Mouse (Mus musculus): Measurements from ENCODE around the gene Gucd1. TPM values are rescaled to one million over a fixed set of nuclear protein-coding genes. Genes with fewer than 3 reads are reported as not detected.

The Gucd1 gene
- total and polyA plus RNA-seq, 2 experiments = 115 to 166 TPM

DNA sequence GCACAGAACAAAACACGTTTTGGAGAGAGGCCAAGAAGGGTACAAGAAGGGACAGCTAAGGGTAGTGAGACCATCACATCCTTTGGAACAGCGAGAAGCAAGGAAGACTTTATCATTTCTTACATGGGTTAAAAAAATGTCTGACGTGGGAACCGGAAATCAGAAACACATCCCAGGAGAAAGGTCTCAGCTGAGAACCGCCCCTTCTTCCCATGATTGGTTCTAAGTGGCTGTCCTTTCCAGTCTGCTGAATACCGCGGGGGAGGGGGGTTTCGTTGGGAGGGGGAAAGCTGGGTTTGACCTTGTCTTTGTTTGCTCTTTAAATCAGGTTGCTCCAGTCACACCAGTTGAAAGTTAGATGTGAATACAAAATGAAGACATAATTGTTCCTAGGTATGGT is 72.7 kb downstream of the Gucd1 start:
- Histone ChIP-seq H3K79me2 (ENCODE audit: control insufficient read depth, insufficient read depth, low read length) (no peaks in the 10 kb centered on the region), H3K4me3 (ENCODE audit: insufficient read depth, low read depth, low read length) (no peak overlapping the region), H3K36me3 (ENCODE audit: control insufficient read depth, insufficient read depth, low read length) (peaks cover 32% of the 10 kb centered on the region; the same call in 1 of the 2 replicates), H3K27me3 (ENCODE audit: control insufficient read depth, insufficient read depth, low read length) (no peaks in the 10 kb centered on the region), H3K9ac (ENCODE audit: low read depth, low read length) (no peak overlapping the region), H3K27ac (replicated peaks; ENCODE audit: insufficient read depth, low read depth, low read length) (no peak overlapping the region), H3K4me1 (ENCODE audit: control insufficient read depth, insufficient read depth, low read length) (peaks cover 8% of the 10 kb centered on the region; the same call in 1 of the 2 replicates)
- 67% methylated on average over 8 of the region's 8 CpGs for WGBS
- DNase-seq (ENCODE audit: extremely low read depth, low read depth, low spot score) = no peak
- TF ChIP-seq POLR2A (IDR thresholded peaks at IDR 0.05; ENCODE audit: extremely low read depth, insufficient read depth, low read length) (no peak), CTCF (IDR thresholded peaks at IDR 0.05; ENCODE audit: low read depth, low read length) (no peak)

DNA sequence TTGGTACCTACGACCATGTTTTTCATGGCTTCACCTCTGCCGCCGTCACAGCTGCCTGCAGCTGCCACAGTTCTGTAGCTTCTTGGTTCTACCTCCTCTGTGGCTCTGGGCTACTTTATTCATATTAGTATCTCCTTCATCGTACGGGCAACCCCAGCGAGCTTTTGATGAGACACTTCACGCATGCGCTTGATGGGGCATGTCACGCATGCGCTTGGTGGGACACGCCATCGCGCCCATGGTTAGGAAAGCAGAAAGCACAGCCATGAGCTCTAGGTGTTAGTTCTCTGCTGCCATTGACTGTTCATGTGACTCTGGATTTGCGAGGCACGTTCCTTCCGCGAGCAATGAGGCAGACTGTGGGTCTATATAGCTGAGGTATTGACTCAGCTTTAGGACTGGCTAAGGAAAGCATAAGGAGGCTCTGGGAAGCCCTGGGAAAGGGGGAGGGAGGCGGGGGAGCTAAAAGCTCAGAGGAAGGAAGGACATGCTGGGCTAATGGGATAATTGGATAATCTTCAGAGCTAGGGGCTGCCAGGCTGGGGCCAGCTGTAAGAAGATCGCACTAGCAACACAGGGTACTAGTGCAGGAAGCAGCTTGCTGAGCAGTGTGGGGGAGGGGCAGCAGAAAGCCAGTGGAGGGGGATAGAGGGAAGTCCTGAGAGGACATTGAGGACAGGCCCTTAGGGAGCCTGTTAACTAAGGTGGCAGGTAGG is 73.5 kb downstream of the Gucd1 start:
- H3K9ac ChIP-seq (ENCODE audit: low read depth, low read length) = no peak overlapping the region
- no peak overlapping the region for H3K27ac ChIP-seq (replicated peaks; ENCODE audit: insufficient read depth, low read depth, low read length)
- H3K79me2 ChIP-seq (ENCODE audit: control insufficient read depth, insufficient read depth, low read length) = no peaks in the 10 kb centered on the region
- H3K4me3 ChIP-seq (ENCODE audit: insufficient read depth, low read depth, low read length) = no peak overlapping the region
- H3K27me3 ChIP-seq (ENCODE audit: control insufficient read depth, insufficient read depth, low read length) = no peaks in the 10 kb centered on the region
- peaks cover 8% of the 10 kb centered on the region; the same call in 1 of the 2 replicates for H3K4me1 ChIP-seq (ENCODE audit: control insufficient read depth, insufficient read depth, low read length)
- peaks cover 38% of the 10 kb centered on the region for H3K36me3 ChIP-seq (ENCODE audit: control insufficient read depth, insufficient read depth, low read length)
- no peak for DNase-seq (ENCODE audit: extremely low read depth, low read depth, low spot score)
- no peak for TF ChIP-seq POLR2A (IDR thresholded peaks at IDR 0.05; ENCODE audit: extremely low read depth, insufficient read depth, low read length)
- TF ChIP-seq CTCF (IDR thresholded peaks at IDR 0.05; ENCODE audit: low read depth, low read length) = no peak
- WGBS = 91% methylated on average over 19 of the region's 19 CpGs

DNA sequence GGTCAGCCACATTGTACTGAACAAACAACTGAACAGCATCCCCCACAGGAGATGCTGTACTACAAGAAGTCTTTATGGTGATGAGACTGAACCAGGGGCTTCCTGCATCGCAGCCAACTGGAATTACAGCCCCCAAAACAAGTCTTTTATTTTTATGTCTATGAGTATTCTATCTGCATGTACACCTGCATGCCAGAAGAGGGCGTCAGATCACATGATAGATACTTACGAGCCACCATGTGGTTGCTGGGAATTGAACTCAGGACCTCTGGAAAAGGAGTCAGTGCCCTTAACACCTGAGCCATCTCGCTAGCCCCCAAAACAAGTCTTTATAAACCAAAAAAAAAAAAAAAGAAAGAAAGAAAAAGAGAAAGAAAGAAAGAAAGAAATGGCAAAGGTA is 74.8 kb downstream of the Gucd1 start:
- 88% methylated on average over 4 of the region's 4 CpGs for WGBS

DNA sequence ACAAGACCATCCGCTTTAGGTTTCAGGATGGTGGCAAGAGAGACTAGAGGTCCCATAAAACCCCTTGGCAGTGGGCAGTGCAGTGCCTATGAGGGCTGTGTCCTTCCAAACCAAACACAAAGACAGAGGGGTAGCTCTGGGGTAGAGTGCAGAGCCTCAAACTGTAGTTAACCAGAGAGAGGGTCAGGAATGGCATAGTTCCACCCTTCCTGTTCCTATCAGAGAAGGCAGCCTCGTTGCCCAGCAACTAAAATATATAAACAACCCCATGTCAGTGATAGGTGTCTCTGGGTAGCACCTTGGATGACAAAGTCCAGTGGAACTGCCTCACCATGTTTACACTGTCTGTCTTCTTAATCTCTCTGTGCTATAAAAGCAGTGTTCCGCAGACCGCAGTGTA is 76.0 kb downstream of the Gucd1 start:
- no peak for DNase-seq (ENCODE audit: extremely low read depth, low read depth, low spot score)
- WGBS = 88% methylated on average over 4 of the region's 4 CpGs
- TF ChIP-seq CTCF (IDR thresholded peaks at IDR 0.05; ENCODE audit: low read depth, low read length) (no peak), POLR2A (IDR thresholded peaks at IDR 0.05; ENCODE audit: extremely low read depth, insufficient read depth, low read length) (no peak)

More for the DNA sequence above, 74.8 kb downstream of the Gucd1 start:
- DNase-seq (ENCODE audit: extremely low read depth, low read depth, low spot score) = no peak
- Histone ChIP-seq H3K4me3 (ENCODE audit: insufficient read depth, low read depth, low read length) (no peak overlapping the region), H3K79me2 (ENCODE audit: control insufficient read depth, insufficient read depth, low read length) (no peaks in the 10 kb centered on the region), H3K9ac (ENCODE audit: low read depth, low read length) (no peak overlapping the region), H3K27ac (replicated peaks; ENCODE audit: insufficient read depth, low read depth, low read length) (no peak overlapping the region), H3K27me3 (ENCODE audit: control insufficient read depth, insufficient read depth, low read length) (no peaks in the 10 kb centered on the region), H3K4me1 (ENCODE audit: control insufficient read depth, insufficient read depth, low read length) (peaks cover under 1% of the 10 kb centered on the region; the same call in 1 of the 2 replicates), H3K36me3 (ENCODE audit: control insufficient read depth, insufficient read depth, low read length) (peaks cover 44% of the 10 kb centered on the region)
- TF ChIP-seq POLR2A (IDR thresholded peaks at IDR 0.05; ENCODE audit: extremely low read depth, insufficient read depth, low read length) (no peak), CTCF (IDR thresholded peaks at IDR 0.05; ENCODE audit: low read depth, low read length) (no peak)

DNA sequence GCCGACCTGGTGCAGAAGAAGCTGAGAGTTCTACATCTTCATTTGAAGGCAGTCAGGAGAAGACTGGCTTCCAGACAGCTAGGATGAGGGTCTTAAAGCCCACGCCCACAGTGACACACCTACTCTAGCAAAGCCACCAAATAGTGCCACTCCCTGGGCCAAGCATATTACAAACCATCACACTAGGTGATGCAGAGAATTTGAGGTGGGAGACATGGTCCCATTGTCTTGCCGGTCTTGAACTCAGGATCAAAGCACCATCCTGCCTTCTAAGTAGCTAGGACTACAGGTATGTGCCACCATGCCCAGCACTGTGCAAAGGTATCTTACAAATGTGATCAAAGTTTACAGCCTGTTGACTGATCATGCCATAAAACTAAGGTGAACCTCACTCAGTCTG is 77.0 kb downstream of the Gucd1 start:
- H3K36me3 ChIP-seq (ENCODE audit: control insufficient read depth, insufficient read depth, low read length) = peaks cover 52% of the 10 kb centered on the region
- DNase-seq (ENCODE audit: extremely low read depth, low read depth, low spot score) = no peak
- H3K79me2 ChIP-seq (ENCODE audit: control insufficient read depth, insufficient read depth, low read length) = no peaks in the 10 kb centered on the region
- H3K9ac ChIP-seq (ENCODE audit: low read depth, low read length) = no peak overlapping the region
- no peak overlapping the region for H3K4me3 ChIP-seq (ENCODE audit: insufficient read depth, low read depth, low read length)
- H3K27me3 ChIP-seq (ENCODE audit: control insufficient read depth, insufficient read depth, low read length) = no peaks in the 10 kb centered on the region
- 98% methylated on average over 3 of the region's 3 CpGs for WGBS
- no peak overlapping the region for H3K27ac ChIP-seq (replicated peaks; ENCODE audit: insufficient read depth, low read depth, low read length)
- TF ChIP-seq CTCF (IDR thresholded peaks at IDR 0.05; ENCODE audit: low read depth, low read length) = no peak
- no peak for TF ChIP-seq POLR2A (IDR thresholded peaks at IDR 0.05; ENCODE audit: extremely low read depth, insufficient read depth, low read length)
- H3K4me1 ChIP-seq (ENCODE audit: control insufficient read depth, insufficient read depth, low read length) = no peaks in the 10 kb centered on the region

More for the DNA sequence above, 76.0 kb downstream of the Gucd1 start:
- no peaks in the 10 kb centered on the region for H3K27me3 ChIP-seq (ENCODE audit: control insufficient read depth, insufficient read depth, low read length)
- H3K4me1 ChIP-seq (ENCODE audit: control insufficient read depth, insufficient read depth, low read length) = no peaks in the 10 kb centered on the region
- peaks cover 51% of the 10 kb centered on the region for H3K36me3 ChIP-seq (ENCODE audit: control insufficient read depth, insufficient read depth, low read length)
- H3K9ac ChIP-seq (ENCODE audit: low read depth, low read length) = no peak overlapping the region
- no peak overlapping the region for H3K4me3 ChIP-seq (ENCODE audit: insufficient read depth, low read depth, low read length)
- H3K79me2 ChIP-seq (ENCODE audit: control insufficient read depth, insufficient read depth, low read length) = no peaks in the 10 kb centered on the region
- no peak overlapping the region for H3K27ac ChIP-seq (replicated peaks; ENCODE audit: insufficient read depth, low read depth, low read length)

DNA sequence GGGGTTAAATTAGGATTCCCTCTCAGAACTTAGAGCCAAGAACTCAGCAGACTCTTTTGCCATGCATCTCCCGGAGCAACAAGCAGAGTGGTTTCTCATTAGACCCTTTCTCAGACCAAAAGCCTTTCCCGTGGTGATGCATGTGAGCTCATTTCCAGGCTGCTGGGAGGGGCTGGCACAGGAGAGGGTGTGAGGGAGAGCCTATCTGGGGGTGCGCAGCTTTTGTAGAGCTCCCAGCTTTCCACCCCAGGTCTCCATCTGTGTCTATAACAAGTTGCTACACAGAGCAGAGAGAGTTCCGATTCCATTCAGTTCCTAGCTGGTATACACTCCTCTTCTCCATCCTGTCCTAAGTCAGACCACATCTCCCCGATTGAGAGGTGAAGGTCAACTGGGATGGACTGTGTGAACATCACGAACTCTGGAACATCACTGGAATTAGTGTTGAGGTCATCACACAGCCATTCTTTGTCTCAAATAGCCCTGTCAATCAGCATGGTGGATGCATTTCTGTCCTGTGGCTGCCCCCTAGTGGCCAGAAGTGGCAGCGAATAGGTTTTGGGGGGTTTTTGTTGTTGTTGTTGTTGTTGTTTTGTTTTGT is 78.5 kb downstream of the Gucd1 start:
- H3K4me1 ChIP-seq (ENCODE audit: control insufficient read depth, insufficient read depth, low read length) = no peaks in the 10 kb centered on the region
- 48% methylated on average over 7 of the region's 7 CpGs for WGBS
- peaks cover 51% of the 10 kb centered on the region for H3K36me3 ChIP-seq (ENCODE audit: control insufficient read depth, insufficient read depth, low read length)
- H3K79me2 ChIP-seq (ENCODE audit: control insufficient read depth, insufficient read depth, low read length) = no peaks in the 10 kb centered on the region
- TF ChIP-seq POLR2A (IDR thresholded peaks at IDR 0.05; ENCODE audit: extremely low read depth, insufficient read depth, low read length) (no peak), CTCF (IDR thresholded peaks at IDR 0.05; ENCODE audit: low read depth, low read length) (peak; percentile 69; the same call in 1 of the 2 replicates)
- no peak overlapping the region for H3K4me3 ChIP-seq (ENCODE audit: insufficient read depth, low read depth, low read length)
- no peaks in the 10 kb centered on the region for H3K27me3 ChIP-seq (ENCODE audit: control insufficient read depth, insufficient read depth, low read length)
- peak; percentile 70 for DNase-seq (ENCODE audit: extremely low read depth, low read depth, low spot score)
- no peak overlapping the region for H3K9ac ChIP-seq (ENCODE audit: low read depth, low read length)
- no peak overlapping the region for H3K27ac ChIP-seq (replicated peaks; ENCODE audit: insufficient read depth, low read depth, low read length)

Measured in liver, adult 2 months (tissue).